Mouse (Mus musculus): ENCODE results near the gene Cfap65.
A peak's percentile ranks its signal among the peaks of the same experiment; 100 is the strongest.

- no peak for TF ChIP-seq POLR2A (IDR thresholded peaks at IDR 0.05; ENCODE audit: low read depth, low read length)
- no peak for TF ChIP-seq CHD2 (IDR thresholded peaks at IDR 0.05; ENCODE audit: low read length)
- TF ChIP-seq EP300 (IDR thresholded peaks at IDR 0.05; ENCODE audit: low read length): no peak
- TF ChIP-seq JUN (IDR thresholded peaks at IDR 0.05; ENCODE audit: insufficient read depth, low read depth, low read length): no peak
- TF ChIP-seq CTCF (conservative IDR thresholded peaks at IDR 0.05 in 1 of 2, IDR thresholded peaks at IDR 0.05 in 1 of 2; ENCODE audit: low read depth in 2 of 2, low read length in 2 of 2): peak; percentile 30 to 78; a peak in 3 of 4 replicates
- TF ChIP-seq MAX (IDR thresholded peaks at IDR 0.05; ENCODE audit: low read length): no peak
- TF ChIP-seq E2F4 (IDR thresholded peaks at IDR 0.05; ENCODE audit: insufficient replicate concordance, low read depth, low read length): no peak
- no peak for TF ChIP-seq CHD1 (IDR thresholded peaks at IDR 0.05; ENCODE audit: low read depth, low read length)
- no peak for TF ChIP-seq ZMIZ1 (IDR thresholded peaks at IDR 0.05; ENCODE audit: low read depth, low read length)
Measured at GRCm38 (mm10) chr1:74915706-74916105, 19.7 kb downstream of the Cfap65 start.
